Mouse (Mus musculus) small intestine, adult 2 months (tissue): ENCODE measurements around the gene Ncam1. TPM values are rescaled to one million over a fixed set of nuclear protein-coding genes. Genes with fewer than 3 reads are reported as not detected.

Experiments
- H3K27ac ChIP-seq: fragments of 200-500 bp; 2 replicates; pipeline ENCODE4 v1.5.1; 2012; ENCODE audit warnings: low read depth, low read length, control low read depth, inconsistent platforms; ENCODE audit not compliant: insufficient read depth
- H3K27me3 ChIP-seq: fragments of 200-500 bp; 2 replicates; pipeline ENCODE4 v1.6.1; 2012; ENCODE audit warnings: mild to moderate bottlenecking, moderate library complexity, low read length, inconsistent platforms; ENCODE audit not compliant: control insufficient read depth, insufficient read depth
- H3K36me3 ChIP-seq: fragments of 200-500 bp; 2 replicates; pipeline ENCODE4 v1.6.1; 2012; ENCODE audit warnings: mild to moderate bottlenecking, low read length, control low read depth, inconsistent platforms; ENCODE audit not compliant: control insufficient read depth, insufficient read depth
- H3K4me1 ChIP-seq: fragments of 200-500 bp; 2 replicates; pipeline ENCODE4 v1.6.1; 2012; ENCODE audit warnings: low read length, inconsistent platforms, mixed read lengths; ENCODE audit not compliant: control insufficient read depth, insufficient read depth, insufficient read length
- H3K4me3 ChIP-seq: fragments of 200-500 bp; 2 replicates; pipeline ENCODE4 v1.5.1; 2012; ENCODE audit warnings: low read depth, mild to moderate bottlenecking, control low read depth, inconsistent platforms, low read length, moderate library complexity
- CTCF ChIP-seq: fragments of 200-500 bp; IDR thresholded peaks from 2 replicates; pipeline ENCODE4 v1.5.1; 2012; ENCODE audit warnings: low read depth, mild to moderate bottlenecking, control low read depth, inconsistent platforms, low read length, moderate library complexity, mixed read lengths; ENCODE audit not compliant: insufficient replicate concordance, insufficient read length; ENCODE audit errors: extremely low read depth
- POLR2A ChIP-seq: fragments of 200-500 bp; IDR thresholded peaks from 2 replicates; pipeline ENCODE4 v1.6.1; 2012; ENCODE audit warnings: low read depth, mild to moderate bottlenecking, control low read depth, inconsistent platforms, low read length, moderate library complexity
- WGBS: fragments of 180-500 bp; shearing (Covaris S2); methylation state at CpG from one replicate; pipeline ENCODE4 v1.1.7; 2018; 5-methylcytosine and 5-hydroxymethylcytosine counted together
- polyA plus RNA-seq: library from polyadenylated mRNA; depleted of rRNA; stranded (reverse); fragments of >200 nt; gene quantifications from 2 replicates; pipeline ENCODE4 v1.2.3, GENCODE M21; 2012

The Ncam1 gene
- polyA plus RNA-seq, 1 experiment, result 3.5 TPM

DNA sequence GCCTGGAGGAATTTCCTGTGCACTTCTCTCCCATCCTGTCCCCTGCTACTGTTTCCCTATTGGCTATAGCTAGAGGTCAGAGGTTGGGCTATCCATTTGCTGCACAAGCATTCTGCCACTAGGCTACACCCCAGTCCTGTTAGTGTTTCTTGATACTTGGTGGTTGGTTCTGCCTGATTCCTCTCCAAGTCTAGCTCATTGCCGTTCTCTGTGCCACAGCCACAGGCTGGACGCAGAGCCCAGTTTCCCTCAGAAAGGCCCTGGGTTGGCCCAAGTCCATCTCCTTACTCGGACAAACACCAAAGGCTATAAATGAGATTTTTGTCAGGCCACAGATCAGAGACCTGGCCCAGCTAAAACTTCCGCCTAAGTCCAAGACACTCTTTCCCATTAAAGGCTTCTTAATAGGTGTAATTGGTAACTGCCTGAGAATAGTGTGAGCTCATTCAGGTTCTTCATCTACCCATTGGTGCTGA, 140.3 kb downstream of the Ncam1 start:
- 77% methylated on average over 4 of the region's 4 CpGs for WGBS
- no peak overlapping the region for H3K4me3 ChIP-seq

DNA sequence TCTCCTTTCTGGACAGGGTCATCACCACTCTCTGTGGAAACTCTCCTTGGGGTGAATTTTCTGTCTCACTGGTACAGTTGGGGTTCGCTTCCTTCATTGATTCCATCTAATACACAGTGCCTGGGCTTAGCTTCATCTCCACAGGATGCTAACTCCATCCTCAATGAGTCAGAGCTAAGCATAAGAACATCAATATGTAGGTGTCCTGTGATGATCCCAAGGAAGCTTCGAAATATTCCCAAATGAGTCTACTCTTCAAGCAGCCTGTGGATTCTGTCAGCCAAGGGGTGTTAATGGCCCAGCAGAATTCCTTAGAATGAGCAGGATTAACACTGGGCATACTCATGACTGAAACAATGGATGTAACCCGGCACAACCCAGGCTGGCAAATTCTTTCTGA, 144.3 kb downstream of the Ncam1 start:
- WGBS, result 74% methylated on average over 3 of the region's 3 CpGs
- no peak overlapping the region for H3K4me3 ChIP-seq
- H3K4me1 ChIP-seq, result no peaks in the 10 kb centered on the region
- no peak overlapping the region for H3K27ac ChIP-seq
- no peaks in the 10 kb centered on the region for H3K36me3 ChIP-seq
- H3K27me3 ChIP-seq, result no peaks in the 10 kb centered on the region
- TF ChIP-seq CTCF (no peak), POLR2A (no peak)

More for the DNA sequence above, 140.3 kb downstream of the Ncam1 start:
- Histone ChIP-seq H3K36me3 (no peaks in the 10 kb centered on the region), H3K4me1 (no peaks in the 10 kb centered on the region), H3K27ac (no peak overlapping the region), H3K27me3 (no peaks in the 10 kb centered on the region)
- TF ChIP-seq CTCF, result no peak
- TF ChIP-seq POLR2A, result no peak

DNA sequence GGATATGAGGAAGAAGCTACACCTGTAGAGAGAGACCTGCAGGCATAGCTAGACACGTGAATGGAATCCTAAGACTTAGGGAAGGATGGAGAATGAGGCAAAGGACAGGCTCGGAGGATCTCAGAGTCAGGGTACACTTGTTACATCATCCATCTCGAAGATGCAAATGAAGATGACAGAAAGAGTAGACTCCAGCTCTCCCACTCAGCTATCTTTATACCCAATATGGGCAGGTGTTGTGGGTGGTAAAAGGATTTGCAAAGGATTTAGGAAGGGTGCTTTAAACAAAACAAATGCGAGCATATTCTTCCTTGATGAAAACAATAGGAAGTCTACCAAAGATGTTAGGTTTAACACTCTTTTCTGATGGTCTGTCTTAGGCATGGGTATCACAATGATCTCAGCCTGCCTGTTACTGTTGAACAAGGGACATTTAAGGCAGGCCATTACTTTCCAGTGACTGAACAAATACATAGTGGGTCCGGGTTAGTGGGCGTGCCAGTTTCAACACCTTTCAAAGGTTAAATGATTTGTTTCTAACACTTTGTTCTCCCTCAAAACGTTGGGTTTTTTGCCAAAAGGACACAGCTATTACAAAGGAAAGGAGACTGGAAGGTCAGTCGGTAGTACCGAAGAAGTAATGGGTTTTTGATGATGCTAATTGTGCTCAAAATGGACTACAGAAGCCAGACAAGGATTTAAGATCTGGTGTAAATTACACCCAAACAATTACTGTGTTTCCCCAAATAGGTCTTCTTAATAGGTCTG, 145.1 kb downstream of the Ncam1 start:
- Histone ChIP-seq H3K4me3 (no peak overlapping the region), H3K4me1 (no peaks in the 10 kb centered on the region), H3K36me3 (no peaks in the 10 kb centered on the region), H3K27ac (no peak overlapping the region), H3K27me3 (no peaks in the 10 kb centered on the region)
- WGBS, result 71% methylated on average over 9 of the region's 9 CpGs
- TF ChIP-seq POLR2A, result no peak
- TF ChIP-seq CTCF, result no peak

DNA sequence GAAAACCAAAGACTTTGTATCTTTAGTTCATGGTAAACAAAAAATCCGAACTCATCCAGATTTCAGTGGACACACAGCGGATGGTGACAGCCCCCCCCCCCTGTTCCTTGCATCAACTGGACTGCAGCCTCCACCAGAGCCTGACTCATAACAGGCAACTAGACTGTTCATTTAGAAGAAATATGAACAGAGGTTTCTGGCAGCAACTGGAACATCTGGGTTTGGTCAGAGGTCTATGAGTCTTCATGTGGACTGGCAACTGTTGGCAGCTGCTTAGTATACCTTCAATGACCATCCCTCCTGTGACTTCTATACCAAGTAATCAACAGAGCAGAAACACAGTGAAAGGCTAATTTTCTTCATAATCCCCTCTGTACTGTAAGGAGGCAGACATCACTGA, 154.4 kb downstream of the Ncam1 start:
- Histone ChIP-seq H3K36me3 (no peaks in the 10 kb centered on the region), H3K27me3 (no peaks in the 10 kb centered on the region), H3K4me1 (no peaks in the 10 kb centered on the region), H3K27ac (no peak overlapping the region), H3K4me3 (no peak overlapping the region)
- TF ChIP-seq CTCF (no peak), POLR2A (no peak)
- WGBS, result 88% methylated on average over 2 of the region's 2 CpGs

DNA sequence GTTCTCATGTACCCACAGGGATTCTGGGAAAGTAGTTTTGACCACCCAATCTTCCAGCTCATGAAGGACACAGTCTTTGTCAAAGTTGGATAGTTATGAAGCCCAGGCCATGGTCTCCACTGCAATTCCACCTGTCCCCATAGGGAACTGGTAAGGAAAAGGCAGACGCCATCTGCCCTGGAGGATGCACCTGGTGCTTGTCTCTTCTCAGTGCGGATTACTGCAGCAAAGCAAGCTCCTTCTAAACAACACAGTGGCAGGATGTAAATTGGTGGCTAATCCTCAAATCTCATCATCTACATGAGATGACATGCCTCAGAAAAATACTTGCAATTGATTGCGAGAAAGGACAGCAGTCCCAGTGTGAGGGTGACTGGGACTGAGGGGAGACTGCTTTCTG, 158.0 kb downstream of the Ncam1 start:
- TF ChIP-seq CTCF (no peak), POLR2A (no peak)
- WGBS, result 91% methylated on average over 3 of the region's 3 CpGs
- H3K27me3 ChIP-seq, result no peaks in the 10 kb centered on the region
- H3K4me3 ChIP-seq, result no peak overlapping the region
- H3K27ac ChIP-seq, result no peak overlapping the region
- H3K36me3 ChIP-seq, result no peaks in the 10 kb centered on the region
- H3K4me1 ChIP-seq, result no peaks in the 10 kb centered on the region

DNA sequence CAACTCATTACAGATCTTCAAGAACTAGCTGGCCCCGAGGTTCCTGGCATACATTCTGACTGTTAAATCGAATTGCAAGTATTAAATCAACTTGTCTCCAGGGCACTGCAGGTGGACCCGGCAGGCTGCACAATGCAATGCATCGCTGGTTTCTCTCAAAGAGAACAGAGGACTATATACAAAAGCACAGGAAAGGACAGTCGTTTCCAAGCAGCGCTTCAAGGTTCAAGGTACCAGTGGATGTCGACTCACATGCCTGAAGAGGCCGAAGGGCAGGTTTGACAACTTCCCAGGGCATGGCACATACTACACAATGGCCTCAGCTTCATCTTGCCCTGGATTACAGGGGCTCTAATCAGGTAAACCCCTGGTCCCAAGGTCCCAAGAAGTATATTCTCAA, 158.6 kb downstream of the Ncam1 start:
- no peaks in the 10 kb centered on the region for H3K36me3 ChIP-seq
- TF ChIP-seq CTCF (no peak), POLR2A (no peak)
- H3K27me3 ChIP-seq, result no peaks in the 10 kb centered on the region
- H3K27ac ChIP-seq, result no peak overlapping the region
- 64% methylated on average over 8 of the region's 8 CpGs for WGBS
- no peaks in the 10 kb centered on the region for H3K4me1 ChIP-seq
- no peak overlapping the region for H3K4me3 ChIP-seq

DNA sequence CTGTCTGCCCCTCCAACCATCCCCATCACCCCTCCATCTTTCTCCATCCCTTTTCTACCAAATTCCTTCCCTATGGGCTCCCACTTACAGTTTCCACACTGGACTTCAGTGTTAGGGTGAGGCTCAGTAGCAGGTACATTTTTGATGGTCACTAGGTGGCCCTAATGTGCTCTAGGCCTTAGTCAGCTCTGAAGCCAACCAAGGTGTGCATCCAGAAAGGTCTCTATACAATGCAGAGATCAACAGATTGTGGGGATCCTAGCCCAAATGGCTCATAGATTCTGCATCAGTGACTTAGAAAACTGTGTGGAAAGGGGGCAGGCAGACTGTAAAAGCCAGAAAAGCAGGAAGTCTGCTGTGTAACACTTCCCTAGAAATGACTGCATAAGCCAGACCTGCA, 160.8 kb downstream of the Ncam1 start:
- Histone ChIP-seq H3K27ac (no peak overlapping the region), H3K27me3 (no peaks in the 10 kb centered on the region), H3K4me1 (no peaks in the 10 kb centered on the region), H3K36me3 (no peaks in the 10 kb centered on the region), H3K4me3 (no peak overlapping the region)
- no peak for TF ChIP-seq CTCF
- no peak for TF ChIP-seq POLR2A
